ENCODE assay signal across 8 mouse cellular contexts in genomic region chr11:11808035-11808819, GRCm38 (mm10). TPM values are rescaled to one million over a fixed set of nuclear protein-coding genes. Genes with fewer than 3 reads are reported as not detected.
A peak's percentile ranks its signal among the peaks of the same experiment; 100 is the strongest.
DNase-seq lines count a peak whose midpoint lies in the region; ATAC-seq and TF ChIP-seq lines count a peak whose summit lies in the region.

No protein-coding gene starts in this region.

- H3K27ac ChIP-seq in embryonic facial prominence, embryonic 11.5 days (replicated peaks; ENCODE audit: low read depth, low read length) = peak overlapping the region; percentile 98
- H3K27ac ChIP-seq in intestine, embryonic 14.5 days (ENCODE audit: low read depth) = peak overlapping the region; percentile 100
- no peak overlapping the region for H3K27ac ChIP-seq in neural tube, embryonic 14.5 days (ENCODE audit: low read depth, low read length)

- no peak for ATAC-seq in embryonic facial prominence, embryonic 11.5 days (replicated peaks; ENCODE audit: insufficient number of reproducible peaks, low FRiP score, low TSS enrichment, low read depth)
- peak; percentile 78 for ATAC-seq in intestine, embryonic 14.5 days (replicated peaks; ENCODE audit: low FRiP score, low TSS enrichment, low read depth)
- no peak; the same call in 1 of the 2 replicates for ATAC-seq in neural tube, embryonic 14.5 days (ENCODE audit: low read depth)

- peak overlapping the region; percentile 47 for H3K4me2 ChIP-seq in embryonic facial prominence, embryonic 11.5 days (ENCODE audit: low read depth, low read length)
- peak overlapping the region; percentile 63 for H3K4me2 ChIP-seq in intestine, embryonic 14.5 days (ENCODE audit: low read length)
- H3K4me2 ChIP-seq in neural tube, embryonic 14.5 days (ENCODE audit: low read depth, low read length) = peak overlapping the region; percentile 65

- H3K4me3 ChIP-seq in lung, adult 2 months (replicated peaks; ENCODE audit: extremely low read depth, low read depth, low read length) = peak overlapping the region; percentile 77
- H3K4me3 ChIP-seq in embryonic facial prominence, embryonic 11.5 days (ENCODE audit: low read depth, low read length) = peak overlapping the region; percentile 59
- peak overlapping the region; percentile 60 for H3K4me3 ChIP-seq in intestine, embryonic 14.5 days (ENCODE audit: low read depth, low read length)
- H3K4me3 ChIP-seq in neural tube, embryonic 14.5 days (ENCODE audit: low read depth, low read length) = peak overlapping the region; percentile 50

- no peaks in the 10 kb centered on the region for H3K27me3 ChIP-seq in embryonic facial prominence, embryonic 11.5 days (ENCODE audit: control insufficient read depth, insufficient read depth, low read length)
- no peaks in the 10 kb centered on the region for H3K27me3 ChIP-seq in intestine, embryonic 14.5 days (replicated peaks; ENCODE audit: control insufficient read depth, insufficient read depth, low read length)
- no peaks in the 10 kb centered on the region for H3K27me3 ChIP-seq in neural tube, embryonic 14.5 days (ENCODE audit: control insufficient read depth, insufficient read depth, low read length)

- H3K9ac ChIP-seq in embryonic facial prominence, embryonic 11.5 days (replicated peaks; ENCODE audit: low read length) = peak overlapping the region; percentile 82
- peak overlapping the region; percentile 88 for H3K9ac ChIP-seq in intestine, embryonic 14.5 days (ENCODE audit: low read length)
- H3K9ac ChIP-seq in neural tube, embryonic 14.5 days (replicated peaks; ENCODE audit: low read depth, low read length) = peak overlapping the region; percentile 60

- no peak for TF ChIP-seq CTCF in lung, adult 2 months (IDR thresholded peaks at IDR 0.05; ENCODE audit: insufficient read depth, low read length)

- DNase-seq in lung, adult 2 months = no peak
- DNase-seq in lung, postnatal 14 days = no peak
- peak; percentile 17 for DNase-seq in embryonic facial prominence, embryonic 11.5 days (ENCODE audit: low spot score)
- no peak for DNase-seq in intestine, embryonic 14.5 days (ENCODE audit: low spot score)
- no peak for DNase-seq in gastrocnemius, postnatal 25 days
- DNase-seq in cerebellum, adult 8-10 months = no peak
- no peak for DNase-seq in thymus, postnatal 10 days (ENCODE audit: low spot score in 2 of 2)

- H3K4me1 ChIP-seq in lung, adult 2 months (ENCODE audit: control insufficient read depth, insufficient read depth, low read length) = peaks cover 2% of the 10 kb centered on the region; the same call in 1 of the 2 replicates
- H3K4me1 ChIP-seq in embryonic facial prominence, embryonic 11.5 days (ENCODE audit: control insufficient read depth, insufficient read depth, low read length) = no peaks in the 10 kb centered on the region
- H3K4me1 ChIP-seq in intestine, embryonic 14.5 days (replicated peaks; ENCODE audit: control insufficient read depth, insufficient read depth, low read length) = peaks cover 10% of the 10 kb centered on the region
- no peaks in the 10 kb centered on the region for H3K4me1 ChIP-seq in neural tube, embryonic 14.5 days (ENCODE audit: control insufficient read depth, insufficient read depth, low read length)

- 5% methylated on average over 25 of the region's 25 CpGs for WGBS in lung, adult 2 months
- WGBS in embryonic facial prominence, embryonic 11.5 days = 12% methylated on average over 25 of the region's 25 CpGs
- WGBS in intestine, embryonic 14.5 days = 10% methylated on average over 25 of the region's 25 CpGs
- WGBS in neural tube, embryonic 14.5 days = 16% methylated on average over 25 of the region's 25 CpGs

- TF ChIP-seq POLR2A in lung, adult 2 months (IDR thresholded peaks at IDR 0.05; ENCODE audit: borderline replicate concordance, extremely low read depth, low read depth, low read length) = no peak

- H3K36me3 ChIP-seq in embryonic facial prominence, embryonic 11.5 days (replicated peaks; ENCODE audit: control insufficient read depth, insufficient read depth, low read depth, low read length) = no peaks in the 10 kb centered on the region; the same call in 1 of the 2 replicates
- peaks cover 29% of the 10 kb centered on the region for H3K36me3 ChIP-seq in intestine, embryonic 14.5 days (ENCODE audit: control insufficient read depth, insufficient read depth, low read length)
- H3K36me3 ChIP-seq in neural tube, embryonic 14.5 days (ENCODE audit: control insufficient read depth, insufficient read depth, low read length) = no peaks in the 10 kb centered on the region

- H3K9me3 ChIP-seq in embryonic facial prominence, embryonic 11.5 days (replicated peaks; ENCODE audit: control insufficient read depth, low read length) = no peaks in the 10 kb centered on the region
- no peaks in the 10 kb centered on the region for H3K9me3 ChIP-seq in intestine, embryonic 14.5 days (ENCODE audit: control insufficient read depth, low read length)
- no peaks in the 10 kb centered on the region for H3K9me3 ChIP-seq in neural tube, embryonic 14.5 days (ENCODE audit: control insufficient read depth, low read length)

RNA-seq across cellular contexts. Expression of gene Fignl1, which starts 0.5 kb away (rescaled TPM):
- polyA plus RNA-seq in lung, adult 2 months (2012; rRNA removed) = 0.17 and 0.47 TPM in 2 replicates
- polyA plus RNA-seq in embryonic facial prominence, embryonic 11.5 days (2014; fragmentation: Nextera tagmentation; extraction: Ambion mirVana) = 103 and 119 TPM in 2 replicates
- 61.7 and 63.7 TPM in 2 replicates for polyA plus RNA-seq in intestine, embryonic 14.5 days (2014; fragmentation: Nextera tagmentation; extraction: Ambion mirVana)
- 8.0 and 9.5 TPM in 2 replicates for polyA plus RNA-seq in neural tube, embryonic 14.5 days (2014; fragmentation: Nextera tagmentation; extraction: Ambion mirVana)
- total RNA-seq in gastrocnemius, postnatal 25 days (2021) = under 1 TPM; 0.51 to 0.54 TPM
